Mouse (Mus musculus): ENCODE measurements around the gene Olfr205. TPM values are rescaled to one million over a fixed set of nuclear protein-coding genes. Genes with fewer than 3 reads are reported as not detected.
"Not testable (repeated sequence)": the region's sequence is repeated elsewhere in the genome, so short reads cannot be mapped to it uniquely, and the experiment has no call there.

Gene Olfr205
- not detected in 2 replicates for polyA plus RNA-seq (2011; ENCODE audit: insufficient read length, low read depth, missing spikeins)

- Histone ChIP-seq H3K4me3 (ENCODE audit: insufficient read depth, low read length) (no peak within 1 kb of the TSS), H3K27ac (ENCODE audit: insufficient read depth, low read length) (no peak within 1 kb of the TSS), H3K4me1 (ENCODE audit: control insufficient read depth, insufficient read depth, low read length) (no peaks in the 10 kb centered on the region)
- no peak for TF ChIP-seq CTCF (IDR thresholded peaks at IDR 0.05; ENCODE audit: borderline replicate concordance, insufficient read depth, low read length)
- TF ChIP-seq POLR2A (IDR thresholded peaks at IDR 0.05; ENCODE audit: low read depth, low read length) = no peak
These were observed at the start of gene Olfr205 for GRCm38 (mm10) chr16:59331038-59331437. Olfr205 (minus strand) TSS chr16:59331138.

DNA sequence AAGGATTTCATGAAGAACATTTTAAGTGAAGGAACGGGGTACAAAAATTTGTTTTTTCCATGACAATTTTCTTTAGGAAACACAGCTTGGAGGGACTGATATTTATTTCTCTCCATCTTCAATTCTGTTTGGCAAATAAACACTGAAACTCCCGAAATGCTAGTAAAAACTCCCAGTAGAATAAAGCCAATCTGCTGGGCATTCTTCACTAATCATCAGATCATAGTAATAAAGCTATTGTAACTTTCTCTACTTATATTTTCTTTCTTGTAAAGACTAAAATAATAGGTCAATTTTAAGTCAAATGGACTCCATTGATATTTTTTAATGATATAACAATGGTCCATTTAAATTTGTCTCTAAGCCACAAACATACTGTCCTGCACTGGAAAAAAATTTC lies 33.0 kb upstream of the Olfr205 start, which contains the start of gene Olfr209:
Gene Olfr209, minus strand, starts transcription at position 101 of the 400 bp plus-strand sequence.
- TF ChIP-seq CTCF (IDR thresholded peaks at IDR 0.05; ENCODE audit: borderline replicate concordance, insufficient read depth, low read length) (no peak), POLR2A (IDR thresholded peaks at IDR 0.05; ENCODE audit: low read depth, low read length) (no peak)
- no peaks in the 10 kb centered on the region for H3K4me1 ChIP-seq (ENCODE audit: control insufficient read depth, insufficient read depth, low read length)
- H3K4me3 ChIP-seq (ENCODE audit: insufficient read depth, low read length) = no peak within 1 kb of the TSS
- H3K27ac ChIP-seq (ENCODE audit: insufficient read depth, low read length) = no peak within 1 kb of the TSS

DNA sequence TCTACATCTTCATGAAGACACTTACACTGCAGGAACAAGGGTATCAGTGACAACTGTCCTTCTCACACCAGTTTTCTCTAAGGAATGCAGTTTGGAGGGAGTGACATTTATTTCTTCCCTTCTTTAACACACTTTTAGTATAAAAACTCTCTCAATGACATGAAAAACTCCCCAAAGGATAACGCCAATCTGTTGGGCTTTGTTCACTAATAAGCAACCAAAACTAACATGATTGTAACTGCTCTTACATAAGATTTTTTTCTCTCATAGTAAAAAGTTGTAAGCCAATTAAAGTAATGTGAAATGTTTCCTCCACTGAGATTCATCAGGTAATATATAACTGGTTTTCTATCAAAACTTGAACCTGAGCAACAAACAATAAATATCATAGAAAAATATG lies 18.2 kb upstream of the Olfr205 start, which contains the start of gene Olfr206:
Gene Olfr206, minus strand, starts transcription at position 101 of the 400 bp plus-strand sequence.
- H3K4me1 ChIP-seq (ENCODE audit: control insufficient read depth, insufficient read depth, low read length) = no peaks in the 10 kb centered on the region
- TF ChIP-seq POLR2A (IDR thresholded peaks at IDR 0.05; ENCODE audit: low read depth, low read length) (no peak), CTCF (IDR thresholded peaks at IDR 0.05; ENCODE audit: borderline replicate concordance, insufficient read depth, low read length) (no peak)
- H3K4me3 ChIP-seq (ENCODE audit: insufficient read depth, low read length) = no peak within 1 kb of the TSS
- H3K27ac ChIP-seq (ENCODE audit: insufficient read depth, low read length) = no peak within 1 kb of the TSS

DNA sequence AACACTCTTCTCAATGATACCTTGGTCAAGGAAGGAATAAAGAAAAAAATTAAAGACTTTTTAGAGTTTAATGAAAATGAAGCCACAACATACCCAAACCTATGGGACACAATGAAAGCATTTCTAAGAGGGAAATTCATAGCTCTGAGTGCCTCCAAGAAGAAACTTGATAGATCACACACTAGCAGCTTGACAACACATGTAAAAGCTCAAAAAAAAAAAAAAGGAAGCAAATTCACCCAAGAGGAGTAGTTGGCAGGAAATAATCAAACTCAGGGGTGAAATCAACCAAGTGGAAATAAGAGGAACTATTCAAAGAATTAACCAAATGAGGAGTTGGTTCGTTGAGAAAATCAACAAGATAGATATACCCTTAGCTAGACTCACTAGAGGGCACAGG lies 7.7 kb downstream of the Olfr205 start:
- H3K27ac ChIP-seq (ENCODE audit: insufficient read depth, low read length) = not testable (repeated sequence)

DNA sequence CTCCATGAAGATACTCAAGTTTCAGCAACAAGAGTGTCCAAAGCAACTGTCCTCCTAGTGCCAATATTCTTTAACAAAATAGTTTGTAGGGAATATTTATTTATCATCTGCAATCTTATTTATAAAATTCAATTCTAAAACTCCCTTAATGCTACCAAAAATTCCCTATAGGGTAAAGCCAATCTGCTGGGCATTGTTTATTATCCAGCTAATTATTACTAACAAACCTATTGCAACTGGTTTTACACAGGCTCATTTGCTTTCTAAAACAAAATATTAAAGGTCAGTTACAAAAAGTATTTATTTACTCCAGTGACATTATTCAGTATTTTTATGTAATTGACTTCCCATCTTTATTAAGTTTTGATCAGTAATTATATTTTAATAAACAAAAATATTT lies 12.8 kb downstream of the Olfr205 start, which contains the start of gene Olfr204:
Gene Olfr204, minus strand, starts transcription at position 101 of the 400 bp plus-strand sequence.
- H3K27ac ChIP-seq (ENCODE audit: insufficient read depth, low read length) = no peak within 1 kb of the TSS
- no peak within 1 kb of the TSS for H3K4me3 ChIP-seq (ENCODE audit: insufficient read depth, low read length)
- no peaks in the 10 kb centered on the region for H3K4me1 ChIP-seq (ENCODE audit: control insufficient read depth, insufficient read depth, low read length)
- TF ChIP-seq CTCF (IDR thresholded peaks at IDR 0.05; ENCODE audit: borderline replicate concordance, insufficient read depth, low read length) (no peak), POLR2A (IDR thresholded peaks at IDR 0.05; ENCODE audit: low read depth, low read length) (no peak)

More for the DNA sequence above, 7.7 kb downstream of the Olfr205 start:
- H3K4me1 ChIP-seq (ENCODE audit: control insufficient read depth, insufficient read depth, low read length); H3K4me3 ChIP-seq (ENCODE audit: insufficient read depth, low read length): not testable (repeated sequence)

DNA sequence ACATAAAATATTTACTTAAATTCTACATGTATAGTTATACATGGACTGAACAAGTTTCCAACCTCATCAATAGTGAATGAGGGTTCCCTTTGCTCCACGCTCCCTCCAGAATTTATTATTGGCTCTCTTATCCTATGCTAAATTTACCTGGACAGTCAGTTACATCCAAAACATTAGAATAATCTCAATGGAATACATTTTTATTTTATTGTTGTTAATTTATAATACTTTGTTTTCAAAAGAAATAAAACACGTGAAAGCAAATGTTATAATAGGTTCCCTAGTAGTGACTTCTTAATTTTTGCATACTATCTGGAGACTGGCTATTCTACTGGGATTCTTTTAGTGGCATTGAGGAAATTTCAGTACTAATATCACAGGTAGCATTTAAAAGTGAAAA lies 32.4 kb downstream of the Olfr205 start, which contains the start of gene Olfr203:
Gene Olfr203, plus strand, starts transcription at position 301 of the 400 bp plus-strand sequence.
- TF ChIP-seq POLR2A (IDR thresholded peaks at IDR 0.05; ENCODE audit: low read depth, low read length) = no peak
- no peak for TF ChIP-seq CTCF (IDR thresholded peaks at IDR 0.05; ENCODE audit: borderline replicate concordance, insufficient read depth, low read length)
- no peak within 1 kb of the TSS for H3K4me3 ChIP-seq (ENCODE audit: insufficient read depth, low read length)

GRCm38 (mm10) chr16:59287576-59287975 lies 43.4 kb downstream of the Olfr205 start:
- H3K4me1 ChIP-seq (ENCODE audit: control insufficient read depth, insufficient read depth, low read length); H3K27ac ChIP-seq (ENCODE audit: insufficient read depth, low read length); H3K4me3 ChIP-seq (ENCODE audit: insufficient read depth, low read length): not testable (repeated sequence)

More for the DNA sequence above, 32.4 kb downstream of the Olfr205 start, which contains the start of gene Olfr203:
- Histone ChIP-seq H3K4me1 (ENCODE audit: control insufficient read depth, insufficient read depth, low read length) (no peaks in the 10 kb centered on the region), H3K27ac (ENCODE audit: insufficient read depth, low read length) (no peak within 1 kb of the TSS)

- Histone ChIP-seq H3K4me3 (ENCODE audit: insufficient read depth, low read length) (no peak within 1 kb of the TSS), H3K27ac (ENCODE audit: insufficient read depth, low read length) (no peak within 1 kb of the TSS), H3K4me1 (ENCODE audit: control insufficient read depth, insufficient read depth, low read length) (no peaks in the 10 kb centered on the region)
- TF ChIP-seq CTCF (IDR thresholded peaks at IDR 0.05; ENCODE audit: borderline replicate concordance, insufficient read depth, low read length) (no peak), POLR2A (IDR thresholded peaks at IDR 0.05; ENCODE audit: low read depth, low read length) (no peak)
These were observed 44.2 kb downstream of the Olfr205 start, which contains the start of gene Olfr202 for GRCm38 (mm10) chr16:59286693-59287092. Olfr202 (minus strand) TSS chr16:59286793.

DNA sequence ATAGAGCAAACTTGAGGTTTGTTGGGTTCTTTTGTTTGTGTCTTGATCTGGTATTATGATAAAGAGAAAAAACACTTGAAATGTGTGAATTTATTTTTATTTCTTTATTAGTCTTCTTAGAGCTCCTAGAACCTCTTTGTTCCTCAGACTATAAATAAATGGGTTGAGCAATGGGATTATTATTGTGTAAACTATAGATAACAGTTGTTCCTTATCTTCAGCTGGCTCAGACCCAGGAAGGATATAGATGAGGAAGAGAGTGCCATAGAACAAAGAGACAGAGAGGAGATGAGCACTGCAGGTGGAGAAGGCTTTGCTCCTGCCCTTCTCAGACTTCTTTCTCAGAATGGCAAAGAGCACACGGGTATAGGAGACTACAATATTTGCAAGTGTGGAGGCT lies 47.5 kb downstream of the Olfr205 start:
- Histone ChIP-seq H3K4me3 (ENCODE audit: insufficient read depth, low read length) (no peak overlapping the region), H3K4me1 (ENCODE audit: control insufficient read depth, insufficient read depth, low read length) (no peaks in the 10 kb centered on the region), H3K27ac (ENCODE audit: insufficient read depth, low read length) (no peak overlapping the region)
- no peak for TF ChIP-seq POLR2A (IDR thresholded peaks at IDR 0.05; ENCODE audit: low read depth, low read length)
- no peak for TF ChIP-seq CTCF (IDR thresholded peaks at IDR 0.05; ENCODE audit: borderline replicate concordance, insufficient read depth, low read length)

GRCm38 (mm10) chr16:59280542-59280941 lies 50.4 kb downstream of the Olfr205 start:
- TF ChIP-seq CTCF (IDR thresholded peaks at IDR 0.05; ENCODE audit: borderline replicate concordance, insufficient read depth, low read length) = no peak
- TF ChIP-seq POLR2A (IDR thresholded peaks at IDR 0.05; ENCODE audit: low read depth, low read length) = no peak
- no peaks in the 10 kb centered on the region for H3K4me1 ChIP-seq (ENCODE audit: control insufficient read depth, insufficient read depth, low read length)
- H3K27ac ChIP-seq (ENCODE audit: insufficient read depth, low read length) = no peak overlapping the region
- no peak overlapping the region for H3K4me3 ChIP-seq (ENCODE audit: insufficient read depth, low read length)

Other genes with a start within 250 kb of the Olfr205 start
- gene Olfr191, start 241.3 kb downstream of the Olfr205 start, polyA plus RNA-seq (2011; ENCODE audit: insufficient read length, low read depth, missing spikeins) = not detected in 2 replicates
- gene Olfr193, start 219.3 kb downstream of the Olfr205 start, polyA plus RNA-seq (2011; ENCODE audit: insufficient read length, low read depth, missing spikeins) = not detected in 2 replicates
- not detected in 2 replicates for gene Olfr194, start 210.1 kb downstream of the Olfr205 start, polyA plus RNA-seq (2011; ENCODE audit: insufficient read length, low read depth, missing spikeins)
- not detected in 2 replicates for gene Olfr195, start 184.1 kb downstream of the Olfr205 start, polyA plus RNA-seq (2011; ENCODE audit: insufficient read length, low read depth, missing spikeins)
- not detected in 2 replicates for gene Olfr196, start 160.7 kb downstream of the Olfr205 start, polyA plus RNA-seq (2011; ENCODE audit: insufficient read length, low read depth, missing spikeins)
- not detected in 2 replicates for gene Olfr198, start 127.6 kb downstream of the Olfr205 start, polyA plus RNA-seq (2011; ENCODE audit: insufficient read length, low read depth, missing spikeins)
- gene Olfr199, start 111.4 kb downstream of the Olfr205 start, polyA plus RNA-seq (2011; ENCODE audit: insufficient read length, low read depth, missing spikeins) = not detected in 2 replicates
- not detected in 2 replicates for gene Olfr201, start 58.5 kb downstream of the Olfr205 start, polyA plus RNA-seq (2011; ENCODE audit: insufficient read length, low read depth, missing spikeins)
- not detected in 2 replicates for gene Olfr202, start 44.3 kb downstream of the Olfr205 start, polyA plus RNA-seq (2011; ENCODE audit: insufficient read length, low read depth, missing spikeins)
- gene Olfr203, start 32.3 kb downstream of the Olfr205 start, polyA plus RNA-seq (2011; ENCODE audit: insufficient read length, low read depth, missing spikeins) = not detected in 2 replicates
- gene Olfr204, start 12.9 kb downstream of the Olfr205 start, polyA plus RNA-seq (2011; ENCODE audit: insufficient read length, low read depth, missing spikeins) = not detected in 2 replicates
- not detected in 2 replicates for gene Olfr206, start 18.1 kb upstream of the Olfr205 start, polyA plus RNA-seq (2011; ENCODE audit: insufficient read length, low read depth, missing spikeins)
- gene Olfr209, start 32.9 kb upstream of the Olfr205 start, polyA plus RNA-seq (2011; ENCODE audit: insufficient read length, low read depth, missing spikeins) = not detected in 2 replicates
- gene Gabrr3, start 76.2 kb upstream of the Olfr205 start, polyA plus RNA-seq (2011; ENCODE audit: insufficient read length, low read depth, missing spikeins) = not detected in 2 replicates
- 25.3 and 27.7 TPM in 2 replicates for gene Riox2, start 140.6 kb upstream of the Olfr205 start, polyA plus RNA-seq (2011; ENCODE audit: insufficient read length, low read depth, missing spikeins)